Mouse (Mus musculus) liver, adult 2 months (tissue): ENCODE measurements around the gene Atp5g1.

Source experiments
- CTCF ChIP-seq: fragments of 200-500 bp; IDR thresholded peaks from 2 replicates; pipeline ENCODE4 v1.5.1; 2011; ENCODE audit warnings: low read depth, low read length, control low read depth
- POLR2A ChIP-seq: fragments of 200-500 bp; IDR thresholded peaks from 2 replicates; pipeline ENCODE4 v1.6.1; 2011; ENCODE audit warnings: low read length, control low read depth; ENCODE audit not compliant: insufficient read depth; ENCODE audit errors: extremely low read depth

DNA sequence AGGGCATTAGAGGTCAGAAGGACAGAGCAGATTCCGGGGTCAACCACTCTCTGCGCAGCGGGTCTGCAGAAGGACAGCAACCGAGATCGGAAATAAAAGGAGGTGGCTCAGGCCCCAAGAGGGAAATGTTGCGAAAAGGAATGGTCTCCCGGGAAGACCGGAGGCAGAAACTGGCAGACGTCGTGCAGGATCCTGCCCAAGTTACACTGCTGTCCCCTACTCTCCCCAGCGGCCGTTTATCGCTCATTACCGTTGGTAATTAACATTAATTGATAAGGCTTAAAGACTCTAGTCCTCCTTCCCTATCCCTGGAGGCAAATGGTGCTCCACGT is 327 bp downstream of the Atp5g1 start:
- TF ChIP-seq CTCF: no peak
- no peak for TF ChIP-seq POLR2A
